Mouse (Mus musculus) lung, embryonic 14.5 days (tissue): ENCODE results near the gene Col7a1. TPM values are rescaled to one million over a fixed set of nuclear protein-coding genes. Genes with fewer than 3 reads are reported as not detected.

Source experiments
- ATAC-seq: fragments of 200-750 bp; cut with Nextera tagmentation; 2 replicates; pipeline ENCODE4 v1.8.0; 2017; ENCODE audit warnings: mild to moderate bottlenecking, moderate TSS enrichment, moderate library complexity; ENCODE audit not compliant: insufficient read depth
- DNase-seq: peaks from one replicate; pipeline ENCODE4 v3.0.0-alpha.2; 2015
- H3K27ac ChIP-seq: fragments of 300-500 bp; sonication (generic); 2 replicates; pipeline ENCODE4 v1.5.1; 2014; ENCODE audit warnings: low read depth, mild to moderate bottlenecking, moderate library complexity
- H3K27me3 ChIP-seq: fragments of 300-500 bp; sonication (generic); 2 replicates; pipeline ENCODE4 v1.6.1; 2014; ENCODE audit warnings: low read length, control low read depth; ENCODE audit not compliant: insufficient read depth
- H3K36me3 ChIP-seq: fragments of 300-500 bp; sonication (generic); 2 replicates; pipeline ENCODE4 v1.6.1; 2014; ENCODE audit warnings: control low read depth; ENCODE audit not compliant: insufficient read depth
- H3K4me1 ChIP-seq: fragments of 300-500 bp; sonication (generic); 2 replicates; pipeline ENCODE4 v1.6.1; 2014; ENCODE audit warnings: antibody characterized with exemption, control low read depth; ENCODE audit not compliant: insufficient read depth
- H3K4me2 ChIP-seq: fragments of 300-500 bp; sonication (generic); 2 replicates; pipeline ENCODE4 v1.6.1; 2014; ENCODE audit warnings: mild to moderate bottlenecking
- H3K4me3 ChIP-seq: fragments of 300-500 bp; sonication (generic); 2 replicates; pipeline ENCODE4 v1.5.1; 2014; ENCODE audit warnings: low read depth, low read length
- H3K9ac ChIP-seq: fragments of 300-500 bp; sonication (generic); 2 replicates; pipeline ENCODE4 v1.6.1; 2014
- H3K9me3 ChIP-seq: fragments of 300-500 bp; sonication (generic); 2 replicates; pipeline ENCODE4 v1.6.1; 2016; ENCODE audit warnings: low read depth, low read length, control low read depth
- CTCF ChIP-seq: IDR thresholded peaks from 2 replicates; pipeline ENCODE4 v1.5.1; 2016; ENCODE audit warnings: antibody characterized with exemption, low read depth
- WGBS: fragments of 180-500 bp; shearing (Covaris S2); extraction: QIAGEN DNeasy Blood & Tissue Kit; methylation state at CpG from one replicate; pipeline ENCODE4 v1.1.7; 2014; 5-methylcytosine and 5-hydroxymethylcytosine counted together
- polyA plus RNA-seq: library from polyadenylated mRNA; unstranded; fragments of >200 nt; fragmentation: Nextera tagmentation; extraction: Ambion mirVana; gene quantifications from 2 replicates; pipeline ENCODE4 v1.2.1, GENCODE M21; 2014

The Col7a1 gene
- polyA plus RNA-seq, 1 experiment from 2014 or later: 1.7 TPM

DNA sequence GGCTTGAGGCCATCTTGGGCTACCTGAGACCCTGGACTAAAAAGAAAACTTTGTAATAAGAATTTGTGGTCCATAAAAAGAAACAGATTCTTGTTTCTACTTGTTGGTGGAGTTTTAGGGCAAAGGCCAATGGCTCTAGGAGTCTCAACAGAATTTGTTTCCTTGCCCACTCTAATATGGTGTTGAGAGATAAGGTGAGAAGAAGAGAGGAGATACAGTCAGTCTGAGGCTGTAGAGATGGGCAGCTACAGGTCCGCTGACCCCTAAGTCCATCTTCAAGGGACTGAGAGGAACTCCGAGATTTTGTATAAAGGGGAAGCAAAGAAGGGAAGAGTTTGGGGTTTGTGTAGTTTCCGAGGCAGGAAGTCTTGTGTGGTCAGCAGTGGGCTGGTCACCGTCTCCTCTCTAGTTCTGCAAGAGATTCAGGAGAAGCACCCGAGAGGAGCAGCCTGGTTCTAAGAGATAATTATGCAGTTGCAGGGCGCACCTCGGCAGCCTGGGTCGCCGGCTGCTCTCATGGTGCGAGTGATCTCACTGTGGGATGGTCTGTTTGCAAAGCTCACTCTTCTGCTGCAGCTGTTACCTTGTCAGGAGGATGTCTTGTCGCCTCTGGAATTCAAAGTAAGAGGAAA, 63.7 kb downstream of the Col7a1 start:
- Histone ChIP-seq H3K36me3 (no peaks in the 10 kb centered on the region), H3K27me3 (no peaks in the 10 kb centered on the region), H3K9me3 (no peaks in the 10 kb centered on the region), H3K4me1 (no peaks in the 10 kb centered on the region), H3K9ac (no peak overlapping the region), H3K4me2 (no peak overlapping the region), H3K4me3 (no peak overlapping the region), H3K27ac (no peak overlapping the region)
- no peak for DNase-seq
- 46% methylated on average over 11 of the region's 11 CpGs for WGBS
- no peak for TF ChIP-seq CTCF
- no peak for ATAC-seq

DNA sequence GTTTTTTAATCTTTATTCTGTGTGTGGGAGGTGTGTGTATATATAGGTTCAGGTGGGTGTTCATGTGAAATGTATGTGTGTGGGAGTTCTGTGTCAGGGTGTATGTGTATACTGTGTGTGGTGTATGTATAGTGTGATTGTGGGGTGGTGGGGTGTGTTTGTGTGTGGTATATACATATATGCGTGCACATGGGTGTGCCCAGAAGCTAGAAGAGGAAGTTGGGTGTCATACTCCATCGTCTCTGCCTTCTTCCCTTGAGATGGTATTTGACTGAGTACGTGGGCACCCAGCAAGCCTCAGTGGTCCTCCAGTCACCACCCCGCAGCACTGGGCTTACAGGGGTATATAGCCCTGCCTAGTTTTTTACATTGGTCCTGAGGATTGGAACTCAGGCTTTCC, 68.0 kb downstream of the Col7a1 start:
- WGBS: 88% methylated on average over 4 of the region's 4 CpGs
- Histone ChIP-seq H3K27ac (no peak overlapping the region), H3K36me3 (no peaks in the 10 kb centered on the region), H3K4me2 (no peak overlapping the region), H3K9me3 (no peaks in the 10 kb centered on the region), H3K27me3 (no peaks in the 10 kb centered on the region), H3K9ac (no peak overlapping the region), H3K4me3 (no peak overlapping the region), H3K4me1 (no peaks in the 10 kb centered on the region)
- DNase-seq (no peak), ATAC-seq (no peak)
- TF ChIP-seq CTCF: no peak

DNA sequence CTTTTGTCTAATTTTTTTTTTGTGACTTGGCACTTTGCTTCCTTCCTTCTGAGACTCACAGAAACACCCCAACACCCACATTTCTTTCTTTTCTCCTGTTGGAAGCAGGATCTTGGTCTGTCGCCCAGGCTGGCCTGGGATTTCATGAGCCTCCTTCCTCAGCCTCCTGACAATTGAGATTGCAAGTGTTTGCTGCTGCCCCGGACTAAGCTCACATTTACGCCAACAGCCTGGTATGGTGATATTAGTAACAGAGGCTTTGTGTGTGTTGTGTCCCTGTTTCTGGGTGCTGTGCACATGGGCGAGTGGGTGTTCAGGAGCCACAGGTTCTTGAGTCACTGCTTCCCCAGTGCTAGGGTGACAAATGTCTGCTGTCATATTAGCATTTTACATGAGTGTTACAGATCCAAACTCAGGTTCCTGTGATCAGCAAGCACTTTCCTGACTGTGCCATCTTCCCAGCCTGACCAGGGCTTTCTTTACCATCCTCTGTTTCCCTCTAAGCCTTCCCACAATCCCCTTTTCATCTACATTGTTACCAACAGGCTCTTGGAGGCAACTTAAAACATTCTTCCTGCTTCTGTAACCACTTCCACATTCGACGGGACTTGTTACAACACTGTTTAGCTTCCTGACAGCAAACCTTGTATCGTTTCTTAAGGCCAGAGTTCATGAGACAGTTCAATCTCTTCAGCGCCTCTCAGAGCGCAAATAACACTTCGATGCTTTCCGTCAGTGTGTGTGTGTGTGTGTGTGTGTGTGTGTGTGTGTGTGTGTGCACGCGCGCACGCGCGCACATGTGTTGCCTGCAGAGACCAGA, 69.7 kb downstream of the Col7a1 start:
- 74% methylated on average over 17 of the region's 17 CpGs for WGBS
- no peak for ATAC-seq
- Histone ChIP-seq H3K4me2 (no peak overlapping the region), H3K4me1 (no peaks in the 10 kb centered on the region), H3K27me3 (no peaks in the 10 kb centered on the region), H3K9me3 (no peaks in the 10 kb centered on the region), H3K36me3 (no peaks in the 10 kb centered on the region), H3K9ac (no peak overlapping the region), H3K4me3 (no peak overlapping the region), H3K27ac (no peak overlapping the region)
- DNase-seq: no peak
- TF ChIP-seq CTCF: no peak

DNA sequence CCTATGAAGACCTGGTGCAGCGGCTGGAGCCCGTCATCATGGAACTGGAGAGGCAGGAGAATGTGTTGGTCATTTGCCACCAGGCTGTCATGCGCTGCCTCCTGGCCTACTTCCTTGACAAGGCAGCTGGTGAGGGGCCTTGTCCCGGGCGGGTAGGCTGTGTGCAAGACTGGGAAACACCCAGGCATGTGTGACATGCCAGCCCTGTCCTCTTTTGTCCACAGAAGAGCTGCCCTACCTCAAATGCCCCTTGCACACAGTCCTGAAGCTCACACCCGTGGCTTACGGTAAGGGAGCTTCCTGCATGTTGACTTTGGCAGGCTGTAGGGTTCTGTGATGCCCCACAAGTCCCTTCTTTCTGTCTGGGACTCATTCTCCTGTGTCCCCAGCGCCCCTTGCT, 74.1 kb downstream of the Col7a1 start:
- 73% methylated on average over 8 of the region's 8 CpGs for WGBS
- Histone ChIP-seq H3K9me3 (no peaks in the 10 kb centered on the region), H3K9ac (no peak overlapping the region), H3K4me1 (no peaks in the 10 kb centered on the region), H3K27me3 (no peaks in the 10 kb centered on the region), H3K27ac (no peak overlapping the region), H3K4me3 (no peak overlapping the region), H3K4me2 (no peak overlapping the region), H3K36me3 (no peaks in the 10 kb centered on the region)
- TF ChIP-seq CTCF: no peak
- DNase-seq (no peak), ATAC-seq (no peak)

DNA sequence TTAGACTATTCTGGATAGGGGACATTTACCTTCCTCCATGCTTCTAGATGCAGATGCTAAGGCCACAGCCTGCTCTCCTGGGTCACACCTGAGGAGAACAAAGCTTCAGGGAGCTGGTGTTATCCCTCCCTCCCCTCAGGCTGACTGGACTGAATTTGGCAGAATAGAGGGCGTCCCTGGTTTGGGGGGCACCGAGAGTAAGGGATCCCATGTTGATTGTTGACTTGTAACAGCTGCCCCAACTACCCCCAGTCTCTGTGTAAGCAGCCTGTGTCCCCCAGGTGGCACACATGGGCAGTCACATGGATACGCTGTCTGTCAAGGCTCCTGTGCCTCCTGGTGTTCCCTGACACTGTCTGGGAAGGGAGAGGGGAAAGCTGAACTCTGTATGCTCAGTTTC, 75.0 kb downstream of the Col7a1 start:
- 79% methylated on average over 3 of the region's 3 CpGs for WGBS
- DNase-seq (no peak), ATAC-seq (no peak)
- Histone ChIP-seq H3K9me3 (no peaks in the 10 kb centered on the region), H3K36me3 (no peaks in the 10 kb centered on the region), H3K4me3 (no peak overlapping the region), H3K27me3 (no peaks in the 10 kb centered on the region), H3K4me2 (no peak overlapping the region), H3K27ac (no peak overlapping the region), H3K9ac (no peak overlapping the region), H3K4me1 (no peaks in the 10 kb centered on the region)
- no peak for TF ChIP-seq CTCF

DNA sequence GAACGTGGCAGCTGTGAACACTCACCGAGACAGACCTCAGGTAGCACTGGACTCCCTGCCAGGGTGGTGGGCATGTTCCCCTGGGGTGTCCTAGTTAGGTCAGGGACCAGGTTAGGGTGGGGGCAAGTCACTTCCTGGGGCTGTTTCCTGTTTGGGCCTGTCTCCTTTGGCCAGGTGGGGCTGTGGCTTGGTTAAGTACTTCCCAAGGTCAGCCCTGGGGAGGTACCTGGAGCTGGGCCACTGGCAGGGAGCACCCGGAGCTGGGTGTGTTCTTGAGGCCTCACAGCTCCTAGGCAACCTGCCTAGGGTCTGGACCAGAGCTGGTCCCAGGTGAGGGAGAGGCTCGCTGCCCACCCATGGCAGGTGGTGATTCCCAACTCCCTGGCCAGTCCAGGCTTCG, 75.5 kb downstream of the Col7a1 start:
- no peaks in the 10 kb centered on the region for H3K36me3 ChIP-seq
- 68% methylated on average over 5 of the region's 5 CpGs for WGBS
- no peak for TF ChIP-seq CTCF

DNA sequence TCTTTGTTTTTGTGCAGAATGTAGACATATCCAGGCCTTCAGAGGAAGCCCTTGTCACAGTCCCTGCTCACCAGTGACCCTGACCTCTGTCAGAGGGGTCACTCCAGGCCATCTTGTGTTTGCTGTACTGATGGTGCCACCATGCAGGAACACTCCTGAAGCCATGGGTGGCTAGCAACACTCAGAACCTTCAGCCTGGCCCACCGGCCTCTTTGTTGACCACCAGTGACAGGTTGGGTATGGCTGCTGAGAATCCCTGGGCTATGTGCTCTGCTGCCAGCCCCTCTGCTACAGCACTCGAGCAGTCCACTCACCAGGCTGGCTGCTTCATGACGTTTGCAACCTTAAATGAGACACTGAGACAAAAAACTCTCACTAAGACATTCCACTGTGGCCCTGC, 76.9 kb downstream of the Col7a1 start:
- H3K27ac ChIP-seq: no peak overlapping the region
- H3K9ac ChIP-seq: no peak overlapping the region
- 59% methylated on average over 3 of the region's 3 CpGs for WGBS
- H3K27me3 ChIP-seq: no peaks in the 10 kb centered on the region
- H3K4me3 ChIP-seq: no peak overlapping the region
- no peak for TF ChIP-seq CTCF
- H3K9me3 ChIP-seq: no peaks in the 10 kb centered on the region
- H3K4me1 ChIP-seq: no peaks in the 10 kb centered on the region
- no peak for ATAC-seq
- no peak for DNase-seq
- no peak overlapping the region for H3K4me2 ChIP-seq
- no peaks in the 10 kb centered on the region for H3K36me3 ChIP-seq

More for the DNA sequence above, 75.5 kb downstream of the Col7a1 start:
- Histone ChIP-seq H3K27ac (no peak overlapping the region), H3K9ac (no peak overlapping the region), H3K27me3 (no peaks in the 10 kb centered on the region), H3K4me2 (no peak overlapping the region), H3K4me3 (no peak overlapping the region), H3K9me3 (no peaks in the 10 kb centered on the region), H3K4me1 (no peaks in the 10 kb centered on the region)
- ATAC-seq: no peak
- no peak for DNase-seq
